9 mouse cellular contexts compared by ENCODE assay signal in genomic region chr17:87637056-87637389, GRCm38 (mm10). TPM values are rescaled to one million over a fixed set of nuclear protein-coding genes. Genes with fewer than 3 reads are reported as not detected.
DNase-seq lines count a peak whose midpoint lies in the region; ATAC-seq lines count a peak whose summit lies in the region.
"Had no signal": no experiment of that assay in that cellular context is flagged by ENCODE, and none has a peak within 500 bp of the region (broad histone marks: within the 10 kb centered on the region; RNA-seq: fewer than 3 reads in every experiment).

No protein-coding gene starts in this region.

- H3K4me1 ChIP-seq in heart, embryonic 11.5 days (ENCODE audit: control insufficient read depth, insufficient read depth, low read length): peaks cover 4% of the 10 kb centered on the region
- peaks cover 13% of the 10 kb centered on the region for H3K4me1 ChIP-seq in embryonic facial prominence, embryonic 10.5 days
- H3K4me1 ChIP-seq in lung, embryonic 16.5 days (replicated peaks; ENCODE audit: control insufficient read depth, insufficient read depth, low read length): peaks cover 10% of the 10 kb centered on the region; the same call in 1 of the 2 replicates

- WGBS in heart, embryonic 11.5 days (ENCODE audit: insufficient replicate concordance): 3% methylated on average over 20 of the region's 22 CpGs
- WGBS in embryonic facial prominence, embryonic 10.5 days: under 1% methylated on average over 22 of the region's 22 CpGs
- 3% methylated on average over 19 of the region's 22 CpGs for WGBS in lung, embryonic 16.5 days

- H3K4me2 ChIP-seq in heart, embryonic 11.5 days: peak overlapping the region; percentile 88
- H3K4me2 ChIP-seq in lung, embryonic 16.5 days (ENCODE audit: low read depth, low read length): peak overlapping the region; percentile 80

- 0 out of 2 replicates have a peak, but pooled peaks have one; percentile 20 for ATAC-seq in heart, embryonic 11.5 days (replicated peaks; ENCODE audit: insufficient number of reproducible peaks, low FRiP score, low TSS enrichment)
- peak; percentile 64; the same call in 1 of the 2 replicates for ATAC-seq in lung, embryonic 16.5 days (ENCODE audit: low read depth)

- H3K36me3 ChIP-seq in heart, embryonic 11.5 days (ENCODE audit: control insufficient read depth, insufficient read depth, low read length): no peaks in the 10 kb centered on the region
- peaks cover 10% of the 10 kb centered on the region for H3K36me3 ChIP-seq in embryonic facial prominence, embryonic 10.5 days (replicated peaks)
- peaks cover 5% of the 10 kb centered on the region for H3K36me3 ChIP-seq in lung, embryonic 16.5 days (ENCODE audit: control insufficient read depth, insufficient read depth, low read length)
- H3K36me3 ChIP-seq: G1E had no signal

- no peak overlapping the region for H3K9ac ChIP-seq in heart, embryonic 11.5 days (ENCODE audit: low read depth, low read length)
- H3K9ac ChIP-seq in lung, embryonic 16.5 days (ENCODE audit: low read length): peak overlapping the region; percentile 75

- DNase-seq in heart, adult 9 months (ENCODE audit: low spot score in 2 of 2): no peak
- peak; percentile 62 for DNase-seq in embryonic facial prominence, embryonic 10.5 days (ENCODE audit: low spot score)
- DNase-seq in kidney, adult 18-20 months: peak; percentile 69
- peak; percentile 48 for DNase-seq in thymus, postnatal 0 days (ENCODE audit: low spot score)
- DNase-seq in cerebellum, postnatal 4 days (ENCODE audit: low spot score in 2 of 2): no peak
- no peak for DNase-seq in layer of hippocampus, adult 18-20 months (ENCODE audit: low spot score in 2 of 2)

- peaks cover 35% of the 10 kb centered on the region for H3K27me3 ChIP-seq in heart, embryonic 11.5 days (ENCODE audit: control insufficient read depth, insufficient read depth, low read length)
- peaks cover 70% of the 10 kb centered on the region for H3K27me3 ChIP-seq in embryonic facial prominence, embryonic 10.5 days (replicated peaks; ENCODE audit: low read depth, poor library complexity, severe bottlenecking)
- H3K27me3 ChIP-seq in lung, embryonic 16.5 days (ENCODE audit: control insufficient read depth, insufficient read depth, low read depth, low read length): peaks cover 23% of the 10 kb centered on the region

- H3K27ac ChIP-seq in heart, embryonic 11.5 days (ENCODE audit: low read depth, low read length): no peak overlapping the region
- peak overlapping the region; percentile 83 for H3K27ac ChIP-seq in embryonic facial prominence, embryonic 10.5 days (replicated peaks)
- H3K27ac ChIP-seq in lung, embryonic 16.5 days (ENCODE audit: low read length): peak overlapping the region; percentile 90

- peak overlapping the region; percentile 61 for H3K4me3 ChIP-seq in heart, embryonic 11.5 days (ENCODE audit: low read depth, low read length)
- H3K4me3 ChIP-seq in embryonic facial prominence, embryonic 10.5 days: peak overlapping the region; percentile 71
- H3K4me3 ChIP-seq in lung, embryonic 16.5 days (ENCODE audit: low read length): peak overlapping the region; percentile 68

- no peaks in the 10 kb centered on the region for H3K9me3 ChIP-seq in heart, embryonic 11.5 days (replicated peaks; ENCODE audit: control insufficient read depth, low read length)
- 0 out of 2 replicates have a peak, but pooled peaks cover 3% of the 10 kb centered on the region for H3K9me3 ChIP-seq in embryonic facial prominence, embryonic 10.5 days
- H3K9me3 ChIP-seq in lung, embryonic 16.5 days (ENCODE audit: control insufficient read depth, low read length): no peaks in the 10 kb centered on the region

RNA-seq across cellular contexts. Expression of gene Epcam, which starts 1.2 kb away (rescaled TPM):
- 4.1 and 7.1 TPM in 2 replicates for polyA plus RNA-seq in heart, embryonic 11.5 days (2014; fragmentation: Nextera tagmentation; extraction: Ambion mirVana)
- 76.2 and 81.0 TPM in 2 replicates for polyA plus RNA-seq in embryonic facial prominence, embryonic 10.5 days (2016; fragmentation: Nextera tagmentation; extraction: Ambion mirVana)
- polyA plus RNA-seq in lung, embryonic 16.5 days (2015; fragmentation: Nextera tagmentation; extraction: Ambion mirVana): 356 TPM in 2 replicates
- polyA plus RNA-seq in thymus, postnatal 0 days (2015; fragmentation: Nextera tagmentation; extraction: Ambion mirVana): 95.8 and 102 TPM in 2 replicates
- under 1 TPM in 1 of 2 experiments, not detected in 1; 0.17 TPM for total RNA-seq in layer of hippocampus, adult 18-20 months (2021)
- total RNA-seq: G1E had no signal
- polyA plus RNA-seq: G1E had no signal

RNA-seq across cellular contexts. Expression of gene Msh2, which starts 35.1 kb away (rescaled TPM):
- 35.7 and 43.0 TPM in 2 replicates for polyA plus RNA-seq in heart, embryonic 11.5 days (2014; fragmentation: Nextera tagmentation; extraction: Ambion mirVana)
- polyA plus RNA-seq in embryonic facial prominence, embryonic 10.5 days (2016; fragmentation: Nextera tagmentation; extraction: Ambion mirVana): 124 and 131 TPM in 2 replicates
- 68.8 TPM in 2 replicates for polyA plus RNA-seq in lung, embryonic 16.5 days (2015; fragmentation: Nextera tagmentation; extraction: Ambion mirVana)
- 88.5 and 89.2 TPM in 2 replicates for polyA plus RNA-seq in thymus, postnatal 0 days (2015; fragmentation: Nextera tagmentation; extraction: Ambion mirVana)
- 10 to 100 TPM; 38.4 to 39.6 TPM for total RNA-seq in layer of hippocampus, adult 18-20 months (2021)

Comparison
In these comparisons a context has a peak if more than half of its experiments do, and no peak if none do; other contexts are left out.
1. DNase-seq: peak in embryonic facial prominence, embryonic 10.5 days (single experiment), kidney, adult 18-20 months (single experiment) and thymus, postnatal 0 days (single experiment); none in heart, adult 9 months (0 of 2), cerebellum, postnatal 4 days (0 of 2) and layer of hippocampus, adult 18-20 months (0 of 2).
2. Peak in every context shown above with its lines, with median percentiles within 50 percentile points of each other: H3K4me3 ChIP-seq.